Mouse (Mus musculus) embryo, embryonic 9.5 days (tissue): Measurements from ENCODE around the gene Tmem151b.

Source experiments
- DNase-seq: peaks from one replicate; pipeline ENCODE4 v3.0.0-alpha.2; 2017; ENCODE audit errors: extremely low spot score

The Tmem151b gene

GRCm38 (mm10) chr17:45564531-45565084 lies 15.1 kb upstream of the Tmem151b start:
- DNase-seq, result no peak

GRCm38 (mm10) chr17:45563655-45564530 lies 14.4 kb upstream of the Tmem151b start, which contains the start of gene Slc35b2:
Gene Slc35b2, plus strand, starts transcription at chr17:45563874.
- DNase-seq, result peak; percentile 94

GRCm38 (mm10) chr17:45563216-45563615 lies 13.7 kb upstream of the Tmem151b start:
- no peak for DNase-seq

DNA sequence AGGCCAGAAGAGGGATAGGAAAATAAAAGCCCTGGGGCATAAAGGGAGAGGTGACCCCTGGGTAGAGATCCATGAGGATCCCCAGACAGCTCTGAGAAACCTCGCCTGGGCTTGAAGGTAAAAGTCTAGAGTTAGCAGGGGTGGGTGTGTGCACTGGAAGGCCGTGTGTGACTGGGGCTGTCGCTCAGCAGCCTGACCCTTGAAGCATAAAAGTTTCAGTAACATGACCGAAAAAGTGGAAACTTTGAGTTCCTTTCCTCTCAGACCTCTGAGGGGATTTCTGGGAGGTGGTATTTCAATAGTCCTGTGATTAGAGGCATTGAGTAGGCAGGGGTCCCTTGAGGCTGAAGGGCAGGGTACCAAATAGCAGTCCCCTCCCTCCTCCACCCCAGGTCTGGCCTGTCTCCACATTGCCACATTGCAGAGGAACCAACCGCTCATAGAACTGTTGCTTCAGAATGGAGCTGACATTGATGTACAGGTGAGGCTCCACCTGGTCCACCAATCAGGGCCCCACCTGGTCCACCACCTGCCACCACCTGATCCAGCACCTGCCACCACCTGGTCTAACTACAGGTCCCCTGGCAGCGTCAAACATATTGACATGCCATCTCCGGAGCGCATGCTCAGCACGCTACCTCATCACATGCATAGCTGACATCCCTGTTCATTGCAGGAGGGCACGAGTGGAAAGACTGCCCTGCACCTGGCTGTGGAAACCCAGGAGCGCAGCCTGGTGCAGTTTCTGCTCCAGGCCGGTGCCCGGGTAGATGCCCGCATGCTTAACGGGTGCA lies 10.5 kb upstream of the Tmem151b start:
- DNase-seq, result no peak

DNA sequence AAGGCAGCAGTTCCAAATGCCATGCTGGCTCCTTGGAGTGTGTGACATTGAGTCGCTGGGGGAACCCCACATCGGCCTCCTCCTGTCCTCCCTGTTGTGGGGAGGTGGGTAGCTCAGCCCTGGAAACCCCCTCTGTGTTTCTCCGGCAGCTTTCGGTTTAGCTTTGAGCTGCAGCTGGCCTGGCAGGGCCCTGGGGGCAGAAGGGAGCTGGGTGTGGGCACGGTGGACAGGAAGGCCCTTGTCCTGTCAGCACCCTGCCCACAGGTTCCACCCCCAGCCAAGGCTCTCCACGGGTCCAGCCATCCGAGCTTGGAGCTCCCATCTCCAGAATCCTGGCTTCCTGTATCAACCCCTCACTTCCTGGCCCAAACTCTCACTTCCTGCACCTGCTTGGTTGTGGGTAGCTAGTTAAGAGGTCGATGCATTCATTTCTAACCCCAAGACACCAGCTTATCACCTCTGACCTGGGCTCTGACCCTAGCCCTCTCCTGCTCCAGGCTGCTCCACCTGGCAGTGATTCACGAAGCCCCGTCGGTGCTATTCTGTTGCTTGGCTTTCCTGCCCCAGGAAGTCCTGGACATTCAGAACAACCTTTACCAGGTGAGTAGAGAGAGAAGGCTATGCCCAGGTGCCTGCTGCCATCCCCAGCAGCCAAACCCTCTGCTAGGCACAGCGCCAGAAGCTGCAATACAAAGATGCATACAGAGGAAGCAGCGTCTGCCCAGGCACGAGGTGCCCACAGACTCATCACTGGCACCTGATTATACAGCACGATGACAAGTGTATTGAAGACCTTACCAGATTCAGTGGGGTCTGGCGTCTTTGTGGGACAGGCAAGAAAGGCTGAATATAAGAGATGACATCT lies 8.8 kb upstream of the Tmem151b start:
- DNase-seq, result no peak

DNA sequence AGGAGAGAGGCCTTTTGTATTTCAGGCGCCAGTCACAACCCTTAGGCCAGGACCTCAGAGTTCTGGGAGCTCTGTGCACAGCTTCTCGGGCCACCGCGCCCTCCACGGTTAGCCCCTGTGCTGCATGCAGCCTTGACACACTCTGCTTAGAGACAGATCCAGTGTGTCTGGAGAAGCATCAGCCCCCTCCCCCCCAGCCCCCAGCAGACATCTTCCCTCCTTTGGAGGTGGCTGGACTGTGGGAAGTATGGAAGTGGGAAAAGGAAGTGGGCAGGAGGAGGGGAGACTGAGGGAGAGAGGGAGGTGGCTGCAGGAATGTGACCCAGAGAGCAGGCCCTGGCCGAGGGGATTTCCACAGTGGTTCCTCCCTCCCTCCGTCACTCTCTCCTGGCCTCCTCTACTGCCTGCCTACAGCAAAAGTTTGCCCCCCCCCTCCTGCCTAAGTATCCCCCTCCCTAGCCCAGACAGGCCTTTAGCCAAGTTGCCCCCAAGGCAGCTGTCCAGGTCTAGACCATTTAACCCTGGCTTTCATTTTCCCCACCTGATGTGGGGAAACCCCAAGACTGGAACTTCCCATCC lies 7.9 kb upstream of the Tmem151b start:
- no peak for DNase-seq

DNA sequence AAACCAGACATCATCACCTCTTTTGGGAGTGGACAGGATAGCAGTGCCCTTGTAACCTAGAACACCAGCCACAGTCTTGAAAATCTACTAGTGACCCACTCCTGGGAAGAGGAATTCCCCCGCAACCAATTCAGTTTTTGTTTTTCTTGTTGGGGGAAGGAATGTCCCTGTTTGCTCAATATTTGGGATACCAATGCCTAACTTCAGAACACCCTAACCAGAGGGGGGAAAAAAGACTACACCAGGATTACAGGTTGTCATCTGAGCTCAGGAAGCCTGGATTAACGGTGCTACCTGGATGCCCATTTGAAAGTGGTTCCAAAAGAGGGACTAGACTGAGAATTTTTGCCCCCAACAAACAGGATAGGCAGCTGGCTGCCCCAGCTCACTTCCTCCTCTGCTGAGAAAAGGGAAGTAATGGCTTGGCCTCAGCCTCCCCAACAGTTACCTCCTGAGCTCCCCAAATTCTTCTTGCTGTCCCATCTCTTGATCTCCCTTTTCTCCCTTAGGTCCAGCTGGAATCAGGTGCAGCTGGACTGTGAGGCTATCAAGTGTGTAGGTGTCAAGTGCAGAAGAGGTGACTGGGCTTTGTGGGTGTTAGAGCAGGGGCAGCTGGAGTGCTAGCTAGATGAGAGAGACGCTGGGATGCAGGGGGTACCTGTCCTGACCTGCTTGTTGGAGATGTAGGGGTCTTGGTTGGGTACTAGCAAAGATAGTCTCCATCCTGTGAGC lies 7.2 kb upstream of the Tmem151b start:
- DNase-seq, result no peak

GRCm38 (mm10) chr17:45556107-45556489 lies 6.6 kb upstream of the Tmem151b start:
- no peak for DNase-seq

DNA sequence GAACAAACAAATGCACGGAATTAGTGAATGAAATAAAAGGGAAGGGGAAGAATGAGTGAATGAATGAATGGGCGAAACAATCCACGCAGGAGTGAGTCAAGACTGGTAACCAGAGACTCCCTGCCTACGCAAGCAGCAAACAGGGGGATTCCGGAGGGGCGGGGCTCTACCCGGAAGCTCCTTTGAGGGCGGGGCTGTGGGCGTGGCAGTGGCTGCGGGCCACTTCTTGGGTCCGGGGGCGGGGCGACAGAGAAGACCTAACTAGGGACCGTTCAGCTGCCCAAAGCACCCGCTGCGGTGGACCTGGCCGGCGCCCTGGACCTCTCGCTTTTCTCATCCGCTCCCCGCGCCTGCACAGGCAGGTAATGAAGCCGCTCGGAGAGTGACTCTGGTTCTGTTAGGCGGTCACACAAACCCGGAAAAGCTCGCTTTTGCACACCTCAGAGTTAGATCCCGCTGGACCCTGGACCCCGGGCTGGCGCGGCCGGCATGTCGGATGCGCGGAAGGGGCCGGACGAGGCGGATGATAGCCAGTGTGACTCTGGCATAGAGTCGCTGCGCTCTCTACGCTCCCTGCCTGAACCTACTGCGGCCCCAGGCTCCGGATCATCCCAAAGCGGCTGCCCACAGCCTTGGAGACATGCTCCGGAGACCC lies 6.1 kb upstream of the Tmem151b start, which contains the start of gene Nfkbie:
Gene Nfkbie, plus strand, starts transcription at position 252 of the 655 bp plus-strand sequence.
- DNase-seq, result peak; percentile 98

GRCm38 (mm10) chr17:45554420-45554819 lies 4.9 kb upstream of the Tmem151b start:
- no peak for DNase-seq

DNA sequence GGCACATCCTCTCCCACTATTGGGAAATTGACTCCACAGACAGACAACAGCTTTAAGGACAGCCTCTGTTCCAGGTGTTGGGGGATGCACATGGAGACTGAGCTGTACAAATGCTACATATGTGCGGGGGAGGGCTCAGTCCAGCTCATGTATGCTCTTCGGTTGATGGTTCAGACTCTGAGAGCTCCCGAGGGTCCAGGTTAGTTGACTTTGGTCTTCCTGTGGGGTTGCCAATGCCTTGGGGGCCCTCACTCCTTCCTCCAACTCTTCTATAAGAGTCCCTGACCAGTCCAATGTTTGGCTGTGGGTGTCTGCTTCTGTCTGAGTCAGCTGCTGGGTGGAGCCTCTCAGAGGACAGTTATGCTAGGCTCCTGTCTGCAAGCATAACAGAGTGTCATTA lies 3.6 kb upstream of the Tmem151b start:
- DNase-seq, result no peak

DNA sequence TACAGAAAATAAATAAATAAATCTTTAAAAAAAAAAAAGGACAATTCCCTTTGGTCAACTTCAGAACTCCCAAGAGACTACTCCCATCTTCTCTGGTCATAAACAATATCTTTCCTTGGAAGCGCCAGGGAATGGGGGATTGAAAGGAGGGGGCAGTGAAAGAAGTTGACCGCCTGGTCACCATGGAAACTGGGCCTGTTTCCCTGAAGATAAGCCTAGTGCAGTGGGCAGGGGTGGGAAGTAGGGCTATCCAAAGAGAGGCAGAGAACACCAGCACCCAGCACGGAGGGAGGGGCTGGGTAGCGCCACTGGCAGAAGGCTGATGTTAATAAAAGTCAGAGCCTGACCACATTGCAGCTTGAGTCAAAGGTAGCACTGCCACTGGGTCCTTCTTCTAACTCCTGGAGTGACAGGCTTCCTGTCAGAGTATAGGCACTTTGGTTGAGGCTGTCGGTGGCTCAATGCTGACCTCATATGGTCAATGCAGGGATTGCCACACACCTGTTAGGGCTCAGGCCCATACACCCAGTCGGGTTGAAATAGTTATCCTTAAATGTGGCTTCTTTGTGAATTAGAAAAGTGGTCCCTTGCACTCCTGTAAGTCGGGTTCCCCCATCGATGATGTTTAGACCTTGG lies 2.5 kb upstream of the Tmem151b start:
- DNase-seq, result peak; percentile 79

- DNase-seq, result no peak
Observed at GRCm38 (mm10) chr17:45551249-45551796, 1.8 kb upstream of the Tmem151b start.

GRCm38 (mm10) chr17:45550253-45550652 lies 776 bp upstream of the Tmem151b start:
- DNase-seq, result no peak

DNA sequence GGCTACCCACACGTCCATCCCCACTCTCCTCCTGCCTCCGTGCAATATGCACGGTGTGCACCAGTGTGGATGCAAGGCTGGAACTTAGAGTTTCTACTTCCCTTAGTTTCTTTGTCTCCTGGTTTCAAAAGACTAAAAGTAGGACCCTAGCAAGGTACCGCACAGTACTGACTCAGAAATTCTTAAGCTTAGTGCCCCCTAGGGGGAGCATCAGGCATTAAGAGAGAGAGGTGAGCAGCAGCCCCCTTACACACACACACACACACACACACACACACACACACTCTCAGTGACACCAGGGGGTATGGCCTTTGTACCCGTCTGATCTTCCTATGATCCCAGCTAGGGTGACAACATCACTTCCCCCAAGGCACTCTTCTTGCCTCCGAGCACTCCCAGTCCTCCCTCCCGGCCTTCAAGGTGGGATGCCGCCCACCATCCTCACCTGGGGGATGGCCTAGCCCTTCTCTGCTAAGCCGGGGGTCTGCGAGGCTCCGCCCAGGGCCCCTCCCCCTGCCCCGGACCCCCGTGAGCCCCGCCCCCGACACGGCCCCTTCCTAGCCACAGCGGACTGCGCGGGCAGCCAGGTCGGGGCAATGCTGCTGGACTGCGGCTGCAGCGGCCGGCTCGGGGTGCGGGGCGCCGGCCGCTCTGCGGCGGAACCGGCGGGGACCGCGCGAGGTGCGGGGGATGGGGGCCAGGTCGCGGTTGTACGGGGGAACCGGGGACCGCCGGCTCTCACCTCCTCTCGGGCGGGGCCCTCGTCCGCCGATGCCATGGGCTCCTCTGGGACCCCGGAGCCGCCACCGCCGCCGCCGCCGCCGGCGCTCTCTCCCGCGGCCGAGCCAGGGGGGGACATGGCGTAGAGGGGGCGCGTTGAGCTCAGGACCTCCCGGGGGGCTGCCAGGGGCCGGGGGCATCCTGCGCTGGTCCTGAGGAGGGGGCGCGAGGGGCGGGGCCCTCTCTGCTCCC lies 650 bp downstream of the Tmem151b start:
- DNase-seq, result peak; percentile 82

GRCm38 (mm10) chr17:45547461-45548190 lies 1.9 kb downstream of the Tmem151b start:
- DNase-seq, result no peak

GRCm38 (mm10) chr17:45546941-45547340 lies 2.5 kb downstream of the Tmem151b start:
- no peak for DNase-seq
